Mouse (Mus musculus) hindbrain, embryonic 12.5 days (tissue): ENCODE results near the gene Tnnc2. TPM values are rescaled to one million over a fixed set of nuclear protein-coding genes. Genes with fewer than 3 reads are reported as not detected.

Experiments
- ATAC-seq: fragments of 200-750 bp; cut with Nextera tagmentation; 2 replicates; pipeline ENCODE4 v1.8.0; 2017; ENCODE audit warnings: moderate TSS enrichment; ENCODE audit not compliant: low FRiP score
- H3K27ac ChIP-seq: fragments of 300-500 bp; sonication (generic); 2 replicates; pipeline ENCODE4 v1.5.1; 2016; ENCODE audit warnings: mild to moderate bottlenecking
- H3K27me3 ChIP-seq: fragments of 300-500 bp; sonication (generic); 2 replicates; pipeline ENCODE4 v1.6.1; 2016; ENCODE audit warnings: mild to moderate bottlenecking
- H3K36me3 ChIP-seq: fragments of 300-500 bp; sonication (generic); 2 replicates; pipeline ENCODE4 v1.6.1; 2016; ENCODE audit warnings: mild to moderate bottlenecking
- H3K4me1 ChIP-seq: fragments of 300-500 bp; sonication (generic); 2 replicates; pipeline ENCODE4 v1.6.1; 2016
- H3K4me2 ChIP-seq: fragments of 300-500 bp; sonication (generic); replicated peaks from 2 replicates; pipeline ENCODE4 v1.6.1; 2016; ENCODE audit warnings: mild to moderate bottlenecking
- H3K4me3 ChIP-seq: fragments of 300-500 bp; sonication (generic); 2 replicates; pipeline ENCODE4 v1.5.1; 2016; ENCODE audit warnings: mild to moderate bottlenecking
- H3K9ac ChIP-seq: fragments of 300-500 bp; sonication (generic); 2 replicates; pipeline ENCODE4 v1.6.1; 2016; ENCODE audit warnings: mild to moderate bottlenecking, moderate library complexity
- H3K9me3 ChIP-seq: fragments of 300-500 bp; sonication (generic); replicated peaks from 2 replicates; pipeline ENCODE4 v1.6.1; 2016; ENCODE audit warnings: mild to moderate bottlenecking
- WGBS: fragments of 180-500 bp; shearing (Covaris S2); methylation state at CpG from one replicate; pipeline ENCODE4 v1.1.7; 2016; 5-methylcytosine and 5-hydroxymethylcytosine counted together
- polyA plus RNA-seq: library from polyadenylated mRNA; unstranded; fragments of >200 nt; fragmentation: Nextera tagmentation; extraction: Ambion mirVana; gene quantifications from 2 replicates; pipeline ENCODE4 v1.2.1, GENCODE M21; 2016

Tnnc2 gene
- polyA plus RNA-seq = 4.9 and 31.3 TPM in 2 replicates

GRCm38 (mm10) chr2:164779481-164780086 is at the start of gene Tnnc2:
TSS of gene Tnnc2 (minus strand) at chr2:164779967.
- no peak within 1 kb of the TSS for H3K4me2 ChIP-seq
- WGBS = 66% methylated on average over 8 of the region's 8 CpGs
- H3K36me3 ChIP-seq = no peaks in the 10 kb centered on the region
- H3K4me3 ChIP-seq = no peak within 1 kb of the TSS
- no peak within 1 kb of the TSS for H3K27ac ChIP-seq
- no peak within 1 kb of the TSS for H3K9ac ChIP-seq
- ATAC-seq = no peak
- H3K9me3 ChIP-seq = no peaks in the 10 kb centered on the region
- peaks cover 3% of the 10 kb centered on the region; the same call in 1 of the 2 replicates for H3K27me3 ChIP-seq
- H3K4me1 ChIP-seq = no peaks in the 10 kb centered on the region

DNA sequence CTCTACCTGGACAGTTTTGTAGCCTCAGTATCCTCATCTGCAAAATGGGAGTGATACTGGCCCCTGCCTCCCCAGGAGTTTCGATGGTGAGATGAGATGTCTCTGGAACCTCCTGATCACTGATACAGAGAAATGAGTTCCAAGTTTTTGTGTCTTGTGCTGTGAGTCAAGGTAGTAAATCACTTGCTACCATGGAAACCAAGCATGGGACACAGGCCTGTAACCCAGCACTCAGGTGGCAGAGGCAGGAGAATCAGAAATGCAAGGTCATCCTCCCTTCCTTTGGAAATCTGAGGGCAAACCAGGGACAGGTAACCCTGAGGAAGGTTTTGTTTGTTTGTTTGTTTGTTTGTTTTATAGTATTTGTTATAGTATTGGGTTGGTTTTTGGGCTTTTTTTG is 49.3 kb upstream of the Tnnc2 start:
- H3K36me3 ChIP-seq = peaks cover 44% of the 10 kb centered on the region

GRCm38 (mm10) chr2:164828437-164828836 is 48.7 kb upstream of the Tnnc2 start, which contains the start of gene Spata25:
TSS of gene Spata25 (minus strand) at chr2:164828537.
- H3K9me3 ChIP-seq = no peaks in the 10 kb centered on the region
- H3K36me3 ChIP-seq = peaks cover 44% of the 10 kb centered on the region
- H3K27me3 ChIP-seq = no peaks in the 10 kb centered on the region
- H3K4me3 ChIP-seq = no peak within 1 kb of the TSS
- H3K4me2 ChIP-seq = no peak within 1 kb of the TSS
- H3K9ac ChIP-seq = no peak within 1 kb of the TSS
- H3K4me1 ChIP-seq = peaks cover 14% of the 10 kb centered on the region
- no peak for ATAC-seq
- 85% methylated on average over 6 of the region's 6 CpGs for WGBS
- no peak within 1 kb of the TSS for H3K27ac ChIP-seq

More for the DNA sequence above, 49.3 kb upstream of the Tnnc2 start:
- H3K9me3 ChIP-seq = no peaks in the 10 kb centered on the region
- H3K4me1 ChIP-seq = peaks cover 12% of the 10 kb centered on the region
- ATAC-seq = no peak
- 96% methylated on average over 1 of the region's 1 CpGs for WGBS
- H3K4me2 ChIP-seq = no peak overlapping the region
- no peaks in the 10 kb centered on the region for H3K27me3 ChIP-seq
- H3K4me3 ChIP-seq = no peak overlapping the region
- no peak overlapping the region for H3K9ac ChIP-seq
- no peak overlapping the region for H3K27ac ChIP-seq

DNA sequence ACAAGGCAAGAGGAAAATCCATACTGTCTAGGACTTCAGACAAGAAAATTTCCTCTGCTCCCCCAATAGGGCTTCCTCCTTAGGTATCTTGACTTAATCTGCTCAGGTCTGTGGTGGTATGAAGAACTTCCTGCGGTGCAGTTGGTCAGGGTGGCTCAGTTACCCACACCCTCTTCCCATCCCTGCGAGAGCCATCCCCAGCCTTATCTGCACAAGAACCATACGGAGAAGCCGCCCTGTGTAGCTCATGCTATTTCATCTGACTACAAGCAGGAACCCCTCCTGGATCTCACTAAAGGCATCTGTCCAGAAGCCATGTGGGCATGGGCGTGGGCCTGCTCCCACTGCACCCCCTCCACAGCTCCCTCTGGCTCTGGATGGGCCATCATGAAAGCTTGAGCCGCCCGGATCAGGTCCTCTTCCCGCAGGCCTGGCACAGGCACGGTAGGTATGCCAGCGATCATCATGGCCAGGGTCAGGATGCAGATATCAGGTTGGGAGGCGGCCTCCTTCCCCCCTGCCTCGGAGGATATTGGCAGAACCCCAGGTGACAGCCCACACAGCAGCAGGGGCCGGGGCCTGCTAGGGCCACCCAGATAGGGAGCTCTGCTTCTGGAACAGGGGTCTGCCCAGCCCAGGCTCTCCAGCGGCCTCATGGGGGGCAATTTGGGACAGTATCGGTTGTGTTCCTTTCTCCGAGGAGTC is 47.5 kb upstream of the Tnnc2 start:
- no peak overlapping the region for H3K4me2 ChIP-seq
- 90% methylated on average over 16 of the region's 16 CpGs for WGBS
- peaks cover 44% of the 10 kb centered on the region for H3K36me3 ChIP-seq
- H3K27me3 ChIP-seq = no peaks in the 10 kb centered on the region
- peaks cover 10% of the 10 kb centered on the region for H3K4me1 ChIP-seq
- H3K27ac ChIP-seq = no peak overlapping the region
- no peak overlapping the region for H3K9ac ChIP-seq
- H3K9me3 ChIP-seq = no peaks in the 10 kb centered on the region
- no peak for ATAC-seq
- no peak overlapping the region for H3K4me3 ChIP-seq

- 93% methylated on average over 17 of the region's 17 CpGs for WGBS
- H3K4me3 ChIP-seq = no peak overlapping the region
- no peak overlapping the region for H3K4me2 ChIP-seq
- peaks cover 56% of the 10 kb centered on the region for H3K36me3 ChIP-seq
- no peaks in the 10 kb centered on the region for H3K9me3 ChIP-seq
- H3K27ac ChIP-seq = no peak overlapping the region
- H3K27me3 ChIP-seq = no peaks in the 10 kb centered on the region
- no peak for ATAC-seq
- no peak overlapping the region for H3K9ac ChIP-seq
- peaks cover 13% of the 10 kb centered on the region for H3K4me1 ChIP-seq
Observed at GRCm38 (mm10) chr2:164825521-164825920, 45.8 kb upstream of the Tnnc2 start.

- H3K9me3 ChIP-seq = no peaks in the 10 kb centered on the region
- no peaks in the 10 kb centered on the region for H3K27me3 ChIP-seq
- no peak for ATAC-seq
- no peak overlapping the region for H3K9ac ChIP-seq
- H3K36me3 ChIP-seq = peaks cover 60% of the 10 kb centered on the region
- no peak overlapping the region for H3K4me3 ChIP-seq
- H3K4me2 ChIP-seq = peak overlapping the region; percentile 57
- WGBS = 94% methylated on average over 4 of the region's 4 CpGs
- H3K27ac ChIP-seq = no peak overlapping the region
- H3K4me1 ChIP-seq = peaks cover 13% of the 10 kb centered on the region
Observed at GRCm38 (mm10) chr2:164823969-164824368, 44.2 kb upstream of the Tnnc2 start.

GRCm38 (mm10) chr2:164823181-164823585 is 43.4 kb upstream of the Tnnc2 start:
- WGBS = 2% methylated on average over 10 of the region's 10 CpGs
- Histone ChIP-seq H3K27me3 (no peaks in the 10 kb centered on the region), H3K27ac (peak overlapping the region; percentile 93), H3K4me1 (peaks cover 13% of the 10 kb centered on the region), H3K9me3 (no peaks in the 10 kb centered on the region), H3K4me2 (peak overlapping the region; percentile 57), H3K4me3 (peak overlapping the region; percentile 71), H3K36me3 (peaks cover 52% of the 10 kb centered on the region), H3K9ac (peak overlapping the region; percentile 72)
- ATAC-seq = peak; percentile 83

DNA sequence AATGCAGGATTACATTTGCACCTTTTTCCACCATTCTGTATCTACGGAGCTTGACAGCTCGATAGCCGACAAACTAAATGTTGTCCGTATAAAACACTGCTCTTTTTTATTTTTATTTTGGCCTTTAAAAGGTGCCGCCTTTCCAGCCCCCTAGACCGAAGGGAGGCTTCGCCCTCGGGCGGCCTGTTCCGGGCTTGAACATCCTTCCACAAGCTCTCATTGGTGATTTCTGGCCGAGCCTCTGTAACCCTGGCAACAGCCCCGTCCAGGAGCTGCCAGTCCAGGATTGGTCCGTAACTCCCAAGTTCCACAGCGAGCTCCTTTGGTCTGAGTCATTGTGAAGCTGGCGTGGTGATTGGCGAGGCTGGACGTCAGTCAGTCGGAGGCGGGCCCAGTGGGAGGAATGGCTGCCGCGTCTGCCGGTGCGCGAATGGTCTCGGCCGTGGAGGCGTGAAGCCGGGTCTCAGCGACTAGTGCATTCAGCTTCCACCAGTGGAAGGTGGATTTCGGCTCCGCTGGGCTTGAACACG is 42.9 kb upstream of the Tnnc2 start, which contains the start of gene Zswim1:
Gene Zswim1, plus strand, starts transcription at position 51 of the 530 bp plus-strand sequence.
- H3K9ac ChIP-seq = peak within 1 kb of the TSS; percentile 72
- H3K4me2 ChIP-seq = peak within 1 kb of the TSS; percentile 57
- ATAC-seq = peak; percentile 99
- WGBS = 2% methylated on average over 32 of the region's 32 CpGs
- peak within 1 kb of the TSS; percentile 71 for H3K4me3 ChIP-seq
- H3K4me1 ChIP-seq = peaks cover 13% of the 10 kb centered on the region
- H3K27me3 ChIP-seq = no peaks in the 10 kb centered on the region
- H3K9me3 ChIP-seq = no peaks in the 10 kb centered on the region
- peaks cover 47% of the 10 kb centered on the region for H3K36me3 ChIP-seq
- peak within 1 kb of the TSS; percentile 93 for H3K27ac ChIP-seq

- no peak overlapping the region for H3K27ac ChIP-seq
- no peak overlapping the region for H3K4me3 ChIP-seq
- peaks cover 13% of the 10 kb centered on the region for H3K4me1 ChIP-seq
- H3K36me3 ChIP-seq = peaks cover 31% of the 10 kb centered on the region
- WGBS = 90% methylated on average over 6 of the region's 6 CpGs
- H3K9me3 ChIP-seq = no peaks in the 10 kb centered on the region
- H3K27me3 ChIP-seq = no peaks in the 10 kb centered on the region
- ATAC-seq = no peak
- no peak overlapping the region for H3K9ac ChIP-seq
- H3K4me2 ChIP-seq = no peak overlapping the region
Observed at GRCm38 (mm10) chr2:164821060-164821459, 41.3 kb upstream of the Tnnc2 start.

DNA sequence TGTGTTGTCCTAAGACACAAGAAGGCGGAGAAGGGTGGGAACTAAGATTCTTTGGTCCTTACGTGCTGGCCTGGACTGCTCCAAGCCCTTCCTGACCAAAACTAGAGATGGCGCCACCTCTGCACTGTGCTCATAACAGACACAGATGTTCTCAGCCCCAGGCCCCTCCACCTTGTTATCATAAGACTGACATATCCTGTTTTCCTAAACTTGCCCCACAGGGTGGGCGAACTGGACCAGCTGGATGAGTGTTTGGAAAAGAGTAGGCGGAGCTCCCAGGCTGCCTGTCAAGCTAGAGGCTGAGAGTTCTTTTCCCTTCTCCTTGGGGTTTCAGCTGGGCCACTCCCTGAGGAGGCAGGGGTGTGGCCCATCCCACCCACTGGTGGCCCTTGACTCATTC is 37.9 kb upstream of the Tnnc2 start:
- Histone ChIP-seq H3K4me3 (no peak overlapping the region), H3K4me2 (no peak overlapping the region), H3K27ac (no peak overlapping the region), H3K36me3 (peaks cover 25% of the 10 kb centered on the region), H3K9me3 (no peaks in the 10 kb centered on the region), H3K4me1 (peaks cover 6% of the 10 kb centered on the region), H3K9ac (no peak overlapping the region), H3K27me3 (no peaks in the 10 kb centered on the region)
- no peak for ATAC-seq
- 70% methylated on average over 5 of the region's 5 CpGs for WGBS

- Histone ChIP-seq H3K27me3 (no peaks in the 10 kb centered on the region), H3K4me3 (no peak overlapping the region), H3K27ac (no peak overlapping the region), H3K9ac (no peak overlapping the region), H3K9me3 (no peaks in the 10 kb centered on the region), H3K36me3 (peaks cover 25% of the 10 kb centered on the region), H3K4me1 (peaks cover 2% of the 10 kb centered on the region), H3K4me2 (no peak overlapping the region)
- no peak for ATAC-seq
- WGBS = 79% methylated on average over 6 of the region's 6 CpGs
Observed at GRCm38 (mm10) chr2:164817206-164817605, 37.4 kb upstream of the Tnnc2 start.

- H3K9ac ChIP-seq = no peak overlapping the region
- no peaks in the 10 kb centered on the region for H3K9me3 ChIP-seq
- no peak overlapping the region for H3K4me2 ChIP-seq
- no peaks in the 10 kb centered on the region; the same call in 1 of the 2 replicates for H3K4me1 ChIP-seq
- no peaks in the 10 kb centered on the region for H3K27me3 ChIP-seq
- no peak overlapping the region for H3K4me3 ChIP-seq
- H3K36me3 ChIP-seq = peaks cover 16% of the 10 kb centered on the region
- no peak overlapping the region for H3K27ac ChIP-seq
- WGBS = 91% methylated on average over 8 of the region's 8 CpGs
- no peak for ATAC-seq
Observed at GRCm38 (mm10) chr2:164815821-164816220, 36.1 kb upstream of the Tnnc2 start.
